Mouse (Mus musculus) kidney, postnatal 0 days (tissue): Measurements from ENCODE around the gene Sorcs2. TPM values are rescaled to one million over a fixed set of nuclear protein-coding genes. Genes with fewer than 3 reads are reported as not detected.

Source experiments
- ATAC-seq: fragments of 200-750 bp; cut with Nextera tagmentation; replicated peaks from 2 replicates; pipeline ENCODE4 v1.8.0; 2017; ENCODE audit warnings: low read depth, moderate number of reproducible peaks, moderate TSS enrichment, moderate library complexity; ENCODE audit not compliant: low FRiP score
- DNase-seq: peaks from one replicate; pipeline ENCODE4 v3.0.0-alpha.2; 2016; ENCODE audit warnings: low spot score
- H3K27ac ChIP-seq: fragments of 300-500 bp; sonication (generic); 2 replicates; pipeline ENCODE4 v1.5.1; 2014; ENCODE audit warnings: mild to moderate bottlenecking
- H3K27me3 ChIP-seq: fragments of 300-500 bp; sonication (generic); 2 replicates; pipeline ENCODE4 v1.6.1; 2014; ENCODE audit warnings: low read length, mixed read lengths; ENCODE audit not compliant: insufficient read depth
- H3K36me3 ChIP-seq: fragments of 300-500 bp; sonication (generic); 2 replicates; pipeline ENCODE4 v1.6.1; 2014; ENCODE audit warnings: low read length, mixed read lengths; ENCODE audit not compliant: insufficient read depth
- H3K4me1 ChIP-seq: fragments of 300-500 bp; sonication (generic); replicated peaks from 2 replicates; pipeline ENCODE4 v1.6.1; 2014; ENCODE audit warnings: antibody characterized with exemption, low read length, mixed read lengths; ENCODE audit not compliant: insufficient read depth
- H3K4me2 ChIP-seq: fragments of 300-500 bp; sonication (generic); 2 replicates; pipeline ENCODE4 v1.6.1; 2014; ENCODE audit warnings: mild to moderate bottlenecking, low read length, moderate library complexity, mixed read lengths
- H3K4me3 ChIP-seq: fragments of 300-500 bp; sonication (generic); replicated peaks from 2 replicates; pipeline ENCODE4 v1.5.1; 2014; ENCODE audit warnings: low read depth, low read length
- H3K9ac ChIP-seq: fragments of 300-500 bp; sonication (generic); 2 replicates; pipeline ENCODE4 v1.6.1; 2014; ENCODE audit warnings: low read depth, low read length
- H3K9me3 ChIP-seq: fragments of 300-500 bp; sonication (generic); replicated peaks from 2 replicates; pipeline ENCODE4 v1.6.1; 2016; ENCODE audit warnings: low read length, inconsistent platforms, mixed read lengths
- CTCF ChIP-seq: IDR thresholded peaks from 2 replicates; pipeline ENCODE4 v1.5.1; 2016; ENCODE audit warnings: antibody characterized with exemption, low read depth, mild to moderate bottlenecking, moderate library complexity
- WGBS: fragments of 180-500 bp; shearing (Covaris S2); extraction: QIAGEN DNeasy Blood & Tissue Kit; methylation state at CpG from one replicate; pipeline ENCODE4 v1.1.7; 2014; 5-methylcytosine and 5-hydroxymethylcytosine counted together
- polyA plus RNA-seq: library from polyadenylated mRNA; unstranded; fragments of >200 nt; fragmentation: Nextera tagmentation; extraction: Ambion mirVana; gene quantifications from 2 replicates; pipeline ENCODE4 v1.2.1, GENCODE M21; 2015

Gene Sorcs2
- polyA plus RNA-seq, 1 experiment from 2014 or later: 5.1 TPM

- H3K27me3 ChIP-seq: no peaks in the 10 kb centered on the region
- 74% methylated on average over 3 of the region's 3 CpGs for WGBS
Observed at GRCm38 (mm10) chr5:36111516-36111915, 286.4 kb downstream of the Sorcs2 start.

GRCm38 (mm10) chr5:36108339-36108887 is 289.5 kb downstream of the Sorcs2 start:
- ATAC-seq (no peak), DNase-seq (no peak)
- Histone ChIP-seq H3K4me3 (no peak overlapping the region), H3K9ac (no peak overlapping the region), H3K27me3 (no peaks in the 10 kb centered on the region), H3K4me1 (no peaks in the 10 kb centered on the region), H3K36me3 (no peaks in the 10 kb centered on the region), H3K4me2 (no peak overlapping the region), H3K9me3 (no peaks in the 10 kb centered on the region), H3K27ac (no peak overlapping the region)
- WGBS: 60% methylated on average over 4 of the region's 4 CpGs
- TF ChIP-seq CTCF: no peak

More at GRCm38 (mm10) chr5:36111516-36111915, 286.4 kb downstream of the Sorcs2 start:
- H3K4me3 ChIP-seq: no peak overlapping the region
- H3K4me2 ChIP-seq: no peak overlapping the region
- no peak for TF ChIP-seq CTCF
- H3K4me1 ChIP-seq: no peaks in the 10 kb centered on the region
- H3K9ac ChIP-seq: no peak overlapping the region
- no peak for DNase-seq
- ATAC-seq: no peak
- no peak overlapping the region for H3K27ac ChIP-seq
- H3K36me3 ChIP-seq: no peaks in the 10 kb centered on the region
- no peaks in the 10 kb centered on the region for H3K9me3 ChIP-seq

GRCm38 (mm10) chr5:36103483-36103882 is 294.5 kb downstream of the Sorcs2 start:
- H3K36me3 ChIP-seq: no peaks in the 10 kb centered on the region
- ATAC-seq (no peak), DNase-seq (no peak)
- no peaks in the 10 kb centered on the region for H3K9me3 ChIP-seq
- H3K4me1 ChIP-seq: no peaks in the 10 kb centered on the region
- H3K27me3 ChIP-seq: no peaks in the 10 kb centered on the region
- WGBS: 85% methylated on average over 2 of the region's 2 CpGs
- no peak; the same call in 1 of the 2 replicates for TF ChIP-seq CTCF
- no peak overlapping the region for H3K9ac ChIP-seq
- no peak overlapping the region for H3K27ac ChIP-seq
- H3K4me2 ChIP-seq: no peak overlapping the region
- no peak overlapping the region for H3K4me3 ChIP-seq

- no peak overlapping the region for H3K4me2 ChIP-seq
- TF ChIP-seq CTCF: no peak
- no peaks in the 10 kb centered on the region for H3K27me3 ChIP-seq
- H3K36me3 ChIP-seq: no peaks in the 10 kb centered on the region
- 24% methylated on average over 10 of the region's 10 CpGs for WGBS
- H3K27ac ChIP-seq: no peak overlapping the region
- no peak; the same call in 1 of the 2 replicates for ATAC-seq
- no peak overlapping the region for H3K4me3 ChIP-seq
- DNase-seq: peak; percentile 66
- H3K9ac ChIP-seq: no peak overlapping the region
- H3K9me3 ChIP-seq: no peaks in the 10 kb centered on the region
- no peaks in the 10 kb centered on the region for H3K4me1 ChIP-seq
Observed at GRCm38 (mm10) chr5:36101129-36101528, 296.8 kb downstream of the Sorcs2 start.

- no peak for TF ChIP-seq CTCF
- Histone ChIP-seq H3K27me3 (no peaks in the 10 kb centered on the region), H3K36me3 (no peaks in the 10 kb centered on the region), H3K4me2 (no peak overlapping the region), H3K27ac (no peak overlapping the region), H3K9me3 (no peaks in the 10 kb centered on the region), H3K9ac (no peak overlapping the region), H3K4me3 (no peak overlapping the region), H3K4me1 (no peaks in the 10 kb centered on the region)
- ATAC-seq: no peak
- no peak for DNase-seq
- 74% methylated on average over 3 of the region's 3 CpGs for WGBS
Observed at GRCm38 (mm10) chr5:36100488-36100887, 297.5 kb downstream of the Sorcs2 start.

- no peak for TF ChIP-seq CTCF
- no peaks in the 10 kb centered on the region for H3K36me3 ChIP-seq
- H3K4me2 ChIP-seq: no peak overlapping the region
- ATAC-seq: peak; percentile 53; the same call in 1 of the 2 replicates
- peak; percentile 16 for DNase-seq
- H3K27me3 ChIP-seq: no peaks in the 10 kb centered on the region
- WGBS: 49% methylated on average over 4 of the region's 4 CpGs
- no peak overlapping the region for H3K4me3 ChIP-seq
- no peak overlapping the region for H3K27ac ChIP-seq
- no peak overlapping the region for H3K9ac ChIP-seq
- no peaks in the 10 kb centered on the region for H3K4me1 ChIP-seq
- H3K9me3 ChIP-seq: no peaks in the 10 kb centered on the region
Observed at GRCm38 (mm10) chr5:36099662-36100061, 298.3 kb downstream of the Sorcs2 start.

GRCm38 (mm10) chr5:36096046-36096445 is 301.9 kb downstream of the Sorcs2 start:
- DNase-seq: no peak
- H3K9ac ChIP-seq: no peak overlapping the region
- H3K4me1 ChIP-seq: no peaks in the 10 kb centered on the region
- H3K9me3 ChIP-seq: no peaks in the 10 kb centered on the region
- H3K4me3 ChIP-seq: no peak overlapping the region
- ATAC-seq: no peak
- no peak overlapping the region for H3K27ac ChIP-seq
- no peak overlapping the region for H3K4me2 ChIP-seq
- TF ChIP-seq CTCF: no peak
- no peaks in the 10 kb centered on the region for H3K27me3 ChIP-seq
- 70% methylated on average over 8 of the region's 8 CpGs for WGBS
- H3K36me3 ChIP-seq: no peaks in the 10 kb centered on the region
